Mouse (Mus musculus) macrophage (primary cell): ENCODE data around the gene Il6st. TPM values are rescaled to one million over a fixed set of nuclear protein-coding genes. Genes with fewer than 3 reads are reported as not detected.

Source experiments
- H3K27ac ChIP-seq: fragments of 350-480 bp; formaldehyde crosslinking; 2 replicates; pipeline ENCODE4 v1.9.0; 2021
- H3K36me3 ChIP-seq: fragments of 350-480 bp; formaldehyde crosslinking; 2 replicates; pipeline ENCODE4 v1.9.0; 2021; ENCODE audit errors: inconsistent target
- H3K4me3 ChIP-seq: fragments of 350-480 bp; formaldehyde crosslinking; 2 replicates; pipeline ENCODE4 v1.9.0; 2021; ENCODE audit errors: inconsistent target
- H3K79me2 ChIP-seq: fragments of 350-480 bp; formaldehyde crosslinking; 2 replicates; pipeline ENCODE4 v1.9.0; 2021; ENCODE audit errors: inconsistent target
- WGBS: methylation state at CpG from one replicate; pipeline ENCODE4 v1.1.7; 2026; ENCODE audit warnings: inconsistent platforms; ENCODE audit not compliant: missing documents; 5-methylcytosine and 5-hydroxymethylcytosine counted together
- polyA plus RNA-seq: library from polyadenylated mRNA; stranded (reverse); fragments of 250-400 nt; gene quantifications from 3 replicates; pipeline ENCODE4 v1.2.4, GENCODE M21; 2018; ENCODE audit warnings: inconsistent platforms

Gene Il6st
- polyA plus RNA-seq, 1 experiment from 2014 or later = 79.6 TPM

DNA sequence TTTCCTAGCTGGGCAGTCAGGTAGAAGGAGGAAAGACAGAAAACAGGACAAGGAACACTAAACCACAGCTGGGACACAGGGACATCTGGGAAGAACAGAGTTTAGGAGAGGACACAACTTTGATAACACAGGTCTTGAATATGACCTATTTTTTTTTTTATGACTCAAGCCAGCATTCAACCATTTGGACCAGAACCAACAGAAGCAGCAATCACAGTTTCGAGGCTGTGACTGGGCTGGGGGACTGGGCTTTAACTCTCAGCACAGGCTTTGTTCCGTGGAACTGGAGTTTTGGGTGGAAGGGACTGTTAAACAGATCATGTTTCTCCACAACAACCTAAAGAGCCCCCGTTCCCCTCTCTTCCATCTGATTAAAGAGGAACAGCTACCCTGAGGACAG lies 76.7 kb downstream of the Il6st start:
- WGBS = 79% methylated on average over 3 of the region's 3 CpGs
- no peak overlapping the region for H3K4me3 ChIP-seq
- H3K36me3 ChIP-seq = no peaks in the 10 kb centered on the region
- no peak overlapping the region for H3K27ac ChIP-seq
- no peaks in the 10 kb centered on the region for H3K79me2 ChIP-seq

DNA sequence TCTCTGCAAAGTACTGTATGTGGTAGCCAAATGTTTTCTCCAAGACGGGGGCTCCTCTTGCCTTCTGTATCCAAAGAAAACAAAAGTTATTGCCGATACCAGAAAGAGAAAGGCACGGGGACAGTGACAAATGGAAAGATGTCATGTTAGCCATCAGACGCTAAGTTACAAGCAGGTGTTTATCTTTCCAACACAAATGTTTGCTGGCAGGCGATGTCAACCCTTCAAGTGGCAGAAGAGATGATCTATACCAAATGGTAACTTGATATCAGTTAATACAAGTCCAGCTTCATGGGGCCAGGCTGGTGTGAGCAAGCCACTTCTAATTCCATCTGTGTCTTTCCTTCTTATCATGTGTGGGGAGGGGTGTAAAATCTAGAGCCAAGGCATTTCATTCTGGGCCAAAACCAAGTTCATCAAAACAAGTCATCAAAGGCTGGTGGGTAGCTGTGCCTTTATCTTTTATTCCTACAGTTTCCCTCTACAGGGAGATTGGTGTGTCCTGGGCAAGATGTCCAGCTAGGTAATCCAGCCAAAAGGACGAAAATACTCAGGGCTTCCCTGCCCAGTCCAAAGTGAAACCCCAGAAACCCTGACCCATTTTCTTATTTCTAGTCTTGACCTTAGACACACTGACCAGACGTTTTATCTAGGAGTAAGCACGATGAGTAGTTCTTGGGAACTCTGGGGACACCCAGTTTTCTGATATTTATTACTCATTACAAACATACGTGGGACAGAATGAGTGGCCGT lies 77.5 kb downstream of the Il6st start:
- H3K4me3 ChIP-seq = no peak overlapping the region
- WGBS = 94% methylated on average over 10 of the region's 10 CpGs
- H3K36me3 ChIP-seq = no peaks in the 10 kb centered on the region
- no peak overlapping the region for H3K27ac ChIP-seq
- no peaks in the 10 kb centered on the region for H3K79me2 ChIP-seq

DNA sequence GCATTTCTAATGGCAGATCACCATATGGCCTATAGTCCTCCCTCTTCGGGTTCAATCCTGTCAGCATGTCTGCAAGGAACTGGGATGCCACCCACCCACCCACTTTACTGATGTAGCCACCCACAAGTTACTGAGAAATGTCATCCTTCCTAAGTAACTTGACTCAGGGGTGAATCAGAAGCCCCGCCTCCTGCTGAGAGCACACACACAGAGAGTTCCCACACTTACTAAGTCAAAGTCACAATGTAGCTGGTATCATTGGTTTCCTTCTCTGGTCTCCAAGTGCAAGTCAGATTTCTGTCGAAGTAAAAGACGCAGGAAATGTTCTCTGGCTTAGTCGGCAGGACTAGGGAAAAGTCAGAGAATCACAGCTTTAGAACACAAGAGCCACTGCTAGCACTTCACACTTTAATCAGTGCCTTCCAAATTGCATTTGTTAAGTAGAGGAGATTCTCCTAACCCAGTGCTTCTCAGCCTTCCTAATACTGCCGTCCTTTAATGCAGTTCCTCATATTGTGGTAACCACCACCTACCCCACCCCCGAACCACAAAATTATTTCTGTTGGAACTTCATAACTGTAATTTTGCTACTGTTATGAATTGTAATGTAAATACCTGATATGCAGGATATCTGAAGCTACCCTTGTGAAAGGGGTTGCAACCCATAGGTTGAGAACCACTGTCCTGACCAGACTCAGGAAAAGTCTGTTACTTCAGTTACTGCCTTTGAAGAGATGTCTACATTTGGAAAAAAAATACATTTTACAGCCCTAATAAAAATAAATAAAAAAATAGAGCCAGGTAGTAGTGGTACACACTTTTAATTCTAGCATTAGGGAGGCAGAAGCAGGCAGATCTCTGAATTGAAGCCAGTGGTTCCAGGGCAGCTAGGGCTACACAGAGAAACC lies 88.0 kb downstream of the Il6st start:
- WGBS = 24% methylated on average over 7 of the region's 7 CpGs
- no peaks in the 10 kb centered on the region for H3K36me3 ChIP-seq

DNA sequence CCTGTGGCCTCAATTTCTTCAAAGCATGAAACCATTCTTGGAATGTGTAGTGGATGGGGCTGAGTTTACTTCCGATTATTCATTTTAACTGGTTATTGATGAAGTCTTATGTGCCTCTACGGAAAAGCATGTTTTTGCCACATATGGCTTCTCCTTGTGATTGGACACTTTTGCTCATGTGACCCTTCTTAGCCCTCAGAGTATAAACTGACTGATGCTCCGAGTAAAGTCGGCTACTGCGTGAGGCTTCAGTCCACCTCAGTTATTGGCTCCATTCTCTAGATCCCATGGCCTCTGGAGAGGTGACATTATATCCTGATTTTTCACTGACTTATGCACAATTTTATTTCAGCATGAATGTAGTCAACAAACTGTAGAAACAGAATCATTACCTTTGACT lies 89.4 kb downstream of the Il6st start:
- WGBS = 100% methylated on average over 5 of the region's 5 CpGs
- H3K4me3 ChIP-seq = no peak overlapping the region
- H3K79me2 ChIP-seq = no peaks in the 10 kb centered on the region
- no peak overlapping the region for H3K27ac ChIP-seq
- H3K36me3 ChIP-seq = no peaks in the 10 kb centered on the region

More for the DNA sequence above, 88.0 kb downstream of the Il6st start:
- H3K27ac ChIP-seq = no peak overlapping the region
- H3K79me2 ChIP-seq = no peaks in the 10 kb centered on the region
- no peak overlapping the region for H3K4me3 ChIP-seq

DNA sequence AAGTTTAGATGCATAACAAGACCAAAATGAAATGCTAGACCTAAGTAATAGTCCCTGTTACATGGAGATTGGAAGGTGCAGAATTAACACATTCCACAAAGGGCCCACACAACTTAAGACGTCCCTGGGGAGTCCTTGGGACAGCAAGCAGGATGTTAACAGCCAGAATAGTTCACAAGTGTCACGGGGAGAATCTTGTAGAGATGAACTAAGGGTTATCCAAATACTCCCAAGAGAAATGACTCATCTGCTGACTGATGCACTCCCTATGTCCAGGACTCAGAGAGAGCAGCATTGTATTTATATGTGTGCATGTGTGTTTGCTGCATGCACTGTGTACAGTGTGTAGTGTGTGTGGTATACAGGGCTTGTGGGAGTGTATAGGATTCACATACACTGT lies 92.6 kb downstream of the Il6st start:
- WGBS = 89% methylated on average over 2 of the region's 2 CpGs
- Histone ChIP-seq H3K27ac (no peak overlapping the region), H3K36me3 (no peaks in the 10 kb centered on the region), H3K79me2 (no peaks in the 10 kb centered on the region), H3K4me3 (no peak overlapping the region)

Other genes starting within 250 kb of the Il6st start
- 1.0 to 2.7 TPM (median 1.7 TPM) in 3 replicates for gene Ankrd55, start 175.6 kb upstream of the Il6st start, polyA plus RNA-seq
- not detected in 3 replicates for gene Il31ra, start 130.3 kb downstream of the Il6st start, polyA plus RNA-seq
- gene Ddx4, start 188.4 kb downstream of the Il6st start, polyA plus RNA-seq = 0.11 to 0.95 TPM (median 0.28 TPM) in 3 replicates
- 7.7 to 23.0 TPM (median 15.2 TPM) in 3 replicates for gene Slc38a9, start 196.7 kb downstream of the Il6st start, polyA plus RNA-seq